Mouse (Mus musculus): ENCODE data around the gene Rdh19.
"Not testable (repeated sequence)": the region's sequence is repeated elsewhere in the genome, so short reads cannot be mapped to it uniquely, and the experiment has no call there.

Rdh19 gene

DNA sequence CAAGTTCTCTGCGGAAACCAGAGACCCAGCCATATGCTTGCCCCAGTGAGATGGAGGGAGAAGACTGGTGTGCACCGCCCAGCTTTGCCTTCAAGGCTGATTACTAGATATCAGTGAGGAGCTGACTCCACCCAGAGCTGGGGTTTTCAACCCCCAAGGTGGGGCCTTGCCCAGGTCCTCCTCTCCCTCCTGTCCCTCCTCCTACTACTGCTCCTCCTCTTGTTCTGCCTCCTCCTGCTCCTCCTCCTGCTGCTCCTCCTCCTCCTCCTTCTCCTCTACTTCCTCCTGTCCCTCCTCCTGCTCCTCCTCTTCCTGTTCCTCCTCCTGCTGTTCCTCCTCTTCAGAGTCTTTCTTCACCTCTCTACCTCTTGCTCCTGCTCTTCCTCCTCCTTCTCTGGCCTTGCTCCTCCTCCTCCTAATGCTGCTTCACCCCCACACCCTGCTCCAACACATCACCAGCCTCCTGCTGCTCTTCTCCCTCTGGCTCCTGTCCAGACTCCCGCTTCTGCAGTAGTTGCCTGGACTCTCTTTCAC, 29.5 kb downstream of the Rdh19 start:
- in situ Hi-C loops (cut with MboI, MseI): no loop called here

DNA sequence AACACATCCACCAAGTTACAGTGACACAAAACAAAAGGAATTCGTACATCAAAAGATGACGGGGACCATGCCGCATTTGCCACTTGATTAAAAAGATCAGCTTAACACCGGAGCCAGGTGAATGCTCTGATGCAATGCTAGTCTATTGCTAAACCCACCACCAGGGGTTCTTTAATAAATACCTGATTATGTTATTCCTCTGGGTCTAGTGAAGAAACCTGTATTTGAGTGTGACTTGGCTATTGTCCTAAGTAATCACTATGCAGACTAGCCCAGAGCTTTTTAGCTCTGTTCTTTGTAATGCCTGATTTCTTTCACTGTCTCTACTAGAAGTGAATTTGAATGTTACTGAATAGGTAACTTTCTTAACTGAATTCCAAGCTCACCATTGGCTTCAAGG, 31.3 kb downstream of the Rdh19 start:
- in situ Hi-C loops (cut with MboI, MseI): no loop called here

DNA sequence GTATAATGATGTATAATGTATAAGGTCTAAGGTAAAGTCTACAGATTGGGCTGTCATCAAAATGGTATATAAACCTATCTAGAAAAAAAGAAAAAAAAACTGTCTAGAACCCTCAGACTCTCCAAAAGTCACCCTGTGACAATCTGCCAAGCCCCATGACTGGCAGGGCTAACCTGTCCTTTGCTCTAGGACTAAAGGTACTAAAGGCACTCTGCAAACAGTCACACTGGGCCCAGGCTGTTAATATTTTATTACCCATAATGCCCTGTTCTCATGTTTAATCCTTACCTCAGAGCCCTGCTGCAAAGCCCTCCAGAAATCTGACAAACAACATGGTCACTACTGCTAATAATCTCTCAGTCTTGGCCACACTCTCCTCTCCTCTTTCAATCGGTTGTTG, 36.8 kb downstream of the Rdh19 start:
- in situ Hi-C loops (cut with MboI, MseI): no loop called here

DNA sequence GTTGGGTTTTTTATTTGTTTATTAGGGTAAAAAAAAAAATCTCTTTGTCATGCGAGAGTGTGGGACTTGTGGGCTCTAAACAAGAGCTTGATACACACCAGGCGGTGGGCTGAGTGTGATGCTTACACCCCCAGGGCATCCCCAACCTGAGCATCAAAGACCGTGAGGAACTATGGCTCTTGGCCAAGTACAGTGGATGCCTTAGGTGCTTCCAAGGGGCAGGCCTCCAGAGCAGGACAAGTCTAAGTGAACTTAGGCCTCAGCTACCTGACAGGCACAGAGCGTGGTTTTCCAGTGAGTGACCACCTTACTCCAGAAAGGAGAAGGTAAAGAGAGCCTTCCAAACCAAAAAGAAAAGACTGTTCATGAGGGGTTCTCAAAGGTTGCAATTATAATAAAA, 37.2 kb downstream of the Rdh19 start:
- in situ Hi-C loops (cut with MboI, MseI): no loop called here

- in situ Hi-C loops (cut with MboI, MseI): no loop called here
Measured at GRCm38 (mm10) chr10:127888605-127889004, 38.9 kb downstream of the Rdh19 start, which contains the start of gene Rdh7. TSS of gene Rdh7 (minus strand) at chr10:127888817.

DNA sequence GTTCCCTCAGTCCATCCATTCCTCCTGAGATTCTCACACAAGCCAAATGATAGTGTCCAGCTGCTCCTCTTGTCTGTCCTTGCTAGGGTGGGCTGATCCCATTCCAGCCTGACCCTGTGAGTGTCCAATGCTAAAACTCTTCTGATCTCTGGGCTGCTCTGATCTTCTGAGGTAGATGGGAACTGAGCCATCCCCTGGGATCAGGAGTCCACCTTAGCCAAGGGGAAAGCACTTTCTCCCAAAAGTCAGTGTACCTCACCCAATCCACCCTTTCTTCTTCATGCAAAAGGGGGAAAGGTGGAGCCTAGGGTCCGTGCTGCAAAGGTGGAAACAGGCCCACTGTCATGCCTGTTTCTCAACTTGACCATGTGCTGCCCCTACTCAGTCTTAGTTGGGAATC, 41.8 kb downstream of the Rdh19 start:
- in situ Hi-C loops (cut with MboI, MseI): no loop called here

GRCm38 (mm10) chr10:127893163-127894022, 43.7 kb downstream of the Rdh19 start:
- in situ Hi-C loops (cut with MboI, MseI): not testable (repeated sequence)

DNA sequence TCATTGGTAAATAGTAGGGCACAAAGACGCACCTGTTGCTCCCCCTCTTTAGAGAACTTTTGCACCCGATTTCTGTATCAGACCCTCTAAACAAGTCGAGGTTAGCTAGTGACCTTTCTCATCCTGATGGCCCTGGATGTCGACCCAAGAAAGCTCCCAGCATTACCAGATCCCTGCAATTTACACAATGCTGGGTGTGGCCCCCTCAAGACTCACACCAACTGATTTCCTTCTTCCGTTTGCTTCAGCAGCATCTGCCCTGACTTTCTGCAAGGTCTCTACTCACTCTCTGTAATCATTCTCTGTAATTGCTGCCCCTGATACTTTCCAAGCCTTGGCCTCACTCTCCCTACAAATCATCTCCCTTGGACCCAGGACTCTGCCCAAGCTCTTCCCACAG, 47.0 kb downstream of the Rdh19 start:
- in situ Hi-C loops (cut with MboI, MseI): no loop called here

- in situ Hi-C loops (cut with MboI, MseI): no loop called here
Measured at GRCm38 (mm10) chr10:127897506-127897905, 47.8 kb downstream of the Rdh19 start.

- in situ Hi-C loops (cut with MboI, MseI): no loop called here
Measured at GRCm38 (mm10) chr10:127898218-127898617, 48.5 kb downstream of the Rdh19 start, which contains the start of gene Sdr9c7. TSS of gene Sdr9c7 (plus strand) at chr10:127898518.

GRCm38 (mm10) chr10:127899783-127900182, 50.1 kb downstream of the Rdh19 start:
- in situ Hi-C loops (cut with MboI, MseI): no loop called here

GRCm38 (mm10) chr10:127901751-127902150, 52.0 kb downstream of the Rdh19 start:
- in situ Hi-C loops (cut with MboI, MseI): no loop called here

DNA sequence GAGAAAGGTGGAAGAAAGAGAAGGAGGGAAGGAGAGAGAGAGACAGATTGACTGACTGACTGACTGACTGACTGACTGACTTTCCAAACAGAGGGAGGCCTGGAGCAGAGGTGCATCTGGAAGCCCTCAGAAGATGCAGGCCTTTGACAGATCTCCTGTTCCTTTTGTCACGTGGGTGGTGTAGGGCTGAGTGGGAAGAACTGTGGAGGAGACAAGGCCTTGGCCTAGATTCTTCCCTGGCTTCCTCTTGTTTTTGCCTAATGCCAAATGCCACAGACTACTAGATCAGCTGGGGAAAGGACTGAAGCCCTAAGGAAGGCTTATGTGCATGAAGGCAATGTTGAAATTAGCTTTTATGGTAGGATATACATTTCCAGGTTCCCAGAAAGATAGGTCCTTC, 53.4 kb downstream of the Rdh19 start:
- in situ Hi-C loops (cut with MboI, MseI): no loop called here

DNA sequence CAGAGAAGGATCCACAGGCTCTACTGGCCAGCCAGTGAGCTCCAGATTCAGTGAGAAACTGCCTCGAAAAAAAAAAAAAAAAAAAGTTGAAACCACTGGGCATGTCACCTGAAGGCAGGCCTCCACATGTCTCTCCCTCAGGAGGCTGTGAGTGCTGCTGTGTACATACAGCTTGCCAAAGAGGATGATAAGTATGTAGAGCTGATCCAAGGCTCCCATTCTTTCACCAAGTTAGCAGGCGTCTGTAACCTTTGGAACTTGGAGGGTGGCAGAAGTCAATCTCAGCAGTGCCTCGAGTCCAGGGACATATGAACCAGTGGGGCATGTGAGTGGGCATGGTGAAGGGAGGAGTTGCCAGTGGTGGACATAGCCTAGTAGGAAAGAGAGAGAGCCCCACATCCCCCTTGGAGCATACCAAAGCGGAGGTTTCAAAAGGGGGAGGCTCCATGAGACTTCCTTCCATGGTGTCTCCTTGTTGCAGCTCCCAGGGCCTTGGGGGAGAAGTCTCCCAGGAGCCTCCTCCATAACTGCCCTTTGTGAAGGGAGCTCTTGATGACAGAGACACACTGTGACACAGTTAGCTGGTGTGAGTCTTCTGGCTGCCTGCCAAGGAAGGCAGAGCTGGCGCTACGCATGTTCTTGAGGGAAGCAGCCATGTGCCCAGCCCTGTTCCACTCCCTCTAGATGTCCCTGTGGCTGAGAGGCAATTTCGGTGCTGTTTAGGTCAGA, 55.2 kb downstream of the Rdh19 start:
- in situ Hi-C loops (cut with MboI, MseI): no loop called here

GRCm38 (mm10) chr10:127906138-127906537, 56.4 kb downstream of the Rdh19 start:
- in situ Hi-C loops (cut with MboI, MseI): no loop called here

DNA sequence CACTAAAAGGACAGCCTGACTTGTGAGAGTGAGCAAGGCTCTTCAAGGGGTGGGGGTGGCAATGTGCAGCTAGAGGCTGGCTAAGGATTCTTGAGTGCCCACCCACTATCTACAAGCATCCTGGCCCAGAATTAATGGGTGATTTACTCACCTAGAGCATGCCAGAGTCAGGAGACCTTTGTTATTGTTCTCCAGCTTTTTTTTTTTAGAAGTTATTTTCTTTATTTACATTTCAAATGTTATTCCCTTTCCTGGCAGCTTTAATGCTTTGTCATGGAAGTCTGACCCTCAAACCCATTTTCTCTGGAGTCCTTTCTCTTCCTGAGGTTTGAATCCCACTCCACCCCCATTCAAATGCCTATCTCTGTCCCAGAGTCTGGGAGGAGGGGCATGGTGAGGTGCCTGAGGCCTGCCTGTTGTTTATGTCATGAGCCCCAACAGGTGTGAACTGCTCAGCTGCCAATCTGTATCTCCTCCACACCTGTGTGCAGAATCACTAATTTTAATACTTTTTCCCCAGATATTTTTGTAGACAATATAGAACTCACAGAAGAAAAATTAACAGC, 57.7 kb downstream of the Rdh19 start:
- in situ Hi-C loops (cut with MboI, MseI): no loop called here
